Mouse (Mus musculus): ENCODE measurements around the gene Spef1.

- TF ChIP-seq CTCF (IDR thresholded peaks at IDR 0.05; ENCODE audit: control insufficient read depth, insufficient read depth, insufficient replicate concordance, low read depth, low read length) = no peak
- no peak for TF ChIP-seq POLR2A (IDR thresholded peaks at IDR 0.05; ENCODE audit: control insufficient read depth, low read depth, low read length)
These were observed 51.5 kb downstream of the Spef1 start for GRCm38 (mm10) chr2:131135521-131136139.

All from testis, adult 2 months (tissue).